Mouse (Mus musculus): Measurements from ENCODE around the gene Fam166a.

- TF ChIP-seq CTCF (IDR thresholded peaks at IDR 0.05; ENCODE audit: low read depth, low read length) (no peak), POLR2A (IDR thresholded peaks at IDR 0.05; ENCODE audit: insufficient read depth, low read length) (no peak), EP300 (IDR thresholded peaks at IDR 0.05; ENCODE audit: insufficient read depth, low read depth, low read length) (no peak)
Measured at GRCm38 (mm10) chr2:25231038-25231437, 12.5 kb downstream of the Fam166a start.
